Mouse (Mus musculus) E14TG2a.4 (cell line): ENCODE results near the gene Ostc.
A peak's percentile ranks its signal among the peaks of the same experiment; 100 is the strongest.

Experiments used
- H3K27me3 ChIP-seq: 2 replicates; pipeline ENCODE4 v1.6.1; 2014; ENCODE audit warnings: low read length, control low read depth; ENCODE audit not compliant: insufficient read depth
- H3K36me3 ChIP-seq: 2 replicates; pipeline ENCODE4 v1.6.1; 2014; ENCODE audit warnings: low read length, control low read depth; ENCODE audit not compliant: insufficient read depth
- H3K4me1 ChIP-seq: replicated peaks from 2 replicates; pipeline ENCODE4 v1.6.1; 2014; ENCODE audit warnings: low read depth, low read length, control low read depth
- H3K4me3 ChIP-seq: replicated peaks from 2 replicates; pipeline ENCODE4 v1.5.1; 2014; ENCODE audit warnings: mild to moderate bottlenecking, low read length
- H3K9me3 ChIP-seq: 2 replicates; pipeline ENCODE4 v1.6.1; 2014; ENCODE audit warnings: low read length, control low read depth
- CTCF ChIP-seq: conservative IDR thresholded peaks from 2 replicates; pipeline ENCODE4 v1.5.1; 2014; ENCODE audit warnings: low read length
- NANOG ChIP-seq: IDR thresholded peaks from 2 replicates; pipeline ENCODE4 v1.6.1; 2014; ENCODE audit warnings: borderline replicate concordance, low read length, mixed read lengths
- POU5F1 ChIP-seq: IDR thresholded peaks from 2 replicates; pipeline ENCODE4 v1.6.1; 2014; ENCODE audit warnings: low read length, borderline replicate concordance

Ostc gene

DNA sequence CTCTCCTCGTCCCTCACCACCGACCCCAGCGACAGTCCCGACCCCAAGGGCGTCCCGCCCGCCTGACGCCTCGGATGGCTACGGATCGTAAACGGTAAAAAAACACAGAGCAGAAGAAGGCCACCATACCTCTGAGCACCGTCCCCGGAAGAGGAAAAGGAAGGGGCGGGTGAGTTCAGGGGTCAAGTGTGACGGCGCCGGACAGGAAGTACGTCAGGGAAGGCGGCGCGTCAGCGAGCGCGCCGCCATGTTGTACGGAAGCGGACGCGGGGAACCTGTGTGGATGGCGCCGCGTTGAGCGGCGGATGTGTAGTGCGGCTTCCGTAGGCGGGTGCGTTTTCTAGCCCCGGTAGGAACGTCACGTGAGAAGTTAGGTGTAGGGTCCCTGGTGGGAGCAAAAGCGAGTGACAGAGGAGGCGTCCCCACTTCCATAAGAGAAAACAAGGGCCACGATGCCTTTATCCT is 21.0 kb upstream of the Ostc start, which contains the start of gene Rpl34:
Gene Rpl34, minus strand, starts transcription at position 210 of the 465 bp plus-strand sequence.
- H3K27me3 ChIP-seq = no peaks in the 10 kb centered on the region
- no peak for TF ChIP-seq CTCF
- no peak for TF ChIP-seq POU5F1
- TF ChIP-seq NANOG = no peak

DNA sequence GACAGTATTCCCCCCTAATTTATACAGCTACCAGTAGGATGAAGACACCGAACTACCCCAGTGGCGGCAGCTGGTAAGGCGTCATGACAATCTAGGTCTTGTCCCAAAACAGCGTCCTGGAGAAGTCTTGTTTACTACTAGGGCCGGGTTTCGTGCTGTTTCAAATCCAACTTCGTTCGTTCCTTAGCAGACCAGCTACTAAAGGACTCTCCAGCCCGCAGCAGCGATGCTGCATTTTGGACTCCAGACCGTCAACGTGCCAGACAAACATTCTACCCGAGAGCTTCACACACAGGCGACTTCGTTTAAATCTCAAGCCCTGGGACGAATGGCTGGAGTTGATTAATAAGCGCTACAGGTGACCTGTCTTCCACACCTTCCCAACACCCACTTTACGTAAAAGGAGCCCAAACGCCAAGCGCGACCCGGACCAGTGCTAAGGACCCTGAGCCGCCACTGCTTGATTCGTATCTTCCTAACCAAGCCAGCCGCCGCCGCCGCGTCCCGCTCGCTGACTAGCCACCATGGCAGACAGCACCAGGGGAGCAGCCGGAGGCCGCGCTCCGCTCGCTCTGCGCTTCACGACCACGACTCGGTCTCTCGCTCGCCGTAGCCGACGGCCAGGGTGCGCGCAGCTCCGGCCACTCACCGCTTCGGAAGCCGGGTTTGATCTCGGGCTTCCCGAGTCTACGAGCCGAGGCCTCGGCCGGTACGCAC is 20.4 kb upstream of the Ostc start:
- no peaks in the 10 kb centered on the region for H3K27me3 ChIP-seq
- H3K9me3 ChIP-seq = no peaks in the 10 kb centered on the region
- TF ChIP-seq CTCF = 0 out of 2 replicates have a peak, but pooled peaks have one; percentile 3
- TF ChIP-seq NANOG = no peak
- H3K4me1 ChIP-seq = peaks cover 28% of the 10 kb centered on the region
- peak overlapping the region; percentile 95 for H3K4me3 ChIP-seq
- H3K36me3 ChIP-seq = peaks cover 34% of the 10 kb centered on the region

More for the DNA sequence above, 21.0 kb upstream of the Ostc start, which contains the start of gene Rpl34:
- Histone ChIP-seq H3K4me3 (peak within 1 kb of the TSS; percentile 95), H3K9me3 (no peaks in the 10 kb centered on the region), H3K4me1 (peaks cover 28% of the 10 kb centered on the region), H3K36me3 (peaks cover 34% of the 10 kb centered on the region)

GRCm38 (mm10) chr3:130727676-130728075 is 18.4 kb upstream of the Ostc start:
- H3K9me3 ChIP-seq = no peaks in the 10 kb centered on the region
- peaks cover 38% of the 10 kb centered on the region for H3K36me3 ChIP-seq
- H3K4me3 ChIP-seq = peak overlapping the region; percentile 95
- no peaks in the 10 kb centered on the region for H3K27me3 ChIP-seq
- TF ChIP-seq POU5F1 (no peak), NANOG (no peak), CTCF (no peak)
- peaks cover 28% of the 10 kb centered on the region for H3K4me1 ChIP-seq

- TF ChIP-seq NANOG = no peak
- TF ChIP-seq POU5F1 = no peak
- TF ChIP-seq CTCF = no peak
- peaks cover 38% of the 10 kb centered on the region for H3K36me3 ChIP-seq
- H3K4me3 ChIP-seq = peak overlapping the region; percentile 26; the same call in 1 of the 2 replicates
- no peaks in the 10 kb centered on the region for H3K27me3 ChIP-seq
- H3K9me3 ChIP-seq = no peaks in the 10 kb centered on the region
- peaks cover 28% of the 10 kb centered on the region for H3K4me1 ChIP-seq
These were observed 17.8 kb upstream of the Ostc start for GRCm38 (mm10) chr3:130727036-130727435.

DNA sequence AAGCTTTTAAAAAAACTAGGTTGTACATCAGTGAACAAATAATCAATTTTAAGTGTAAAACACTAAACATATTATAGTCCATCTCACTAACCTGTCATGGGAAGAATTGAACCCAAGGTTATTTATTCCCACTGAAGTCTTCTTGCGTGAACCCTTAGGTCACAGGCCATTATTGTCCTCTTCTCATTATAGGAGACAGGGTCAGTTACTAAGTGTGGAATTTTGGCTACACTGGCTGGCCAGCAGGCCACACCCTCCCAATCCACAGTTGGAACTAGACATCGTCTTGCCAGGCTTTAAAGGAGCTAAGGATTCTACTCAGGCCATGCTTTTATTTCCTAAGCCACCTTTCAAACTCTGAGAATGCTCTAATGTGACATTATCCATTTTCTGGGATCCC is 16.5 kb upstream of the Ostc start:
- Histone ChIP-seq H3K4me1 (peaks cover 30% of the 10 kb centered on the region), H3K36me3 (peaks cover 38% of the 10 kb centered on the region), H3K9me3 (no peaks in the 10 kb centered on the region), H3K4me3 (no peak overlapping the region), H3K27me3 (peaks cover 8% of the 10 kb centered on the region; the same call in 1 of the 2 replicates)
- no peak for TF ChIP-seq POU5F1
- TF ChIP-seq NANOG = no peak

DNA sequence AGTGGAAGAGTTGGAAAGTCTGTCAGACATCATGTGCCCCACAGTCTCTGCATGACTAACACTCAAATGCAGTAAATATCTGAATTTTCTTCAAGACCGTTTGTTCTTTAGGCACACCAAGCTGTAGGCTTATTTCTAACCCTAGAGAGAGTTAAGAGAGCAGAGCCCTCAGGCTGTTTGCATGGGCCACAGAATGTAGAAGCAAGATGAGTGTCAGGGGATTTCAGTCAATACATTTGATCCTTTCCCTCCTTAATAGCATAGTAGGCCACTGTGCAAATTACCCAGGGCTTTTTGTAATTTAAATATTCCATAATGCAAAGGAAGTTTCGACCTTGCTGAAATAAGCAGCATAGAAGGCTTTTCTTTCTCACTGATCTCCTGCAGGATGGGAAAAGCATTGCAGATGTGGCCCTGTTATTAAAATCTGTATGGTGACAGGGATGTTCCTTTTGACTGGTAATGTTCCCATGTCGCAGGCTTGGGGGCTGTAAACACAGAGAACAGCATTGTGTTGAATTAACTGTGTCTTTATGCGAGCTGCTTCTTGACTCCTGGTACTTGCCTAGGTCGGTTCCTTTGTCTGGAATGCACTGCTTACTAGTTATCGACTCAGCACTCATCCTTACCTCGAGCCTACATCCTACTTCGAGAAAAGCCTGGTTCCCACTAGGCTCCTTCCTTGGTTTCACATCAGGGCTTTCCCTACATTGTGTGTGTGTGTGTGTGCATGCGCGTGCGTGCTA is 13.7 kb upstream of the Ostc start:
- TF ChIP-seq NANOG (no peak), POU5F1 (no peak), CTCF (no peak)
- Histone ChIP-seq H3K4me1 (peaks cover 25% of the 10 kb centered on the region), H3K9me3 (no peaks in the 10 kb centered on the region), H3K27me3 (peaks cover 10% of the 10 kb centered on the region; the same call in 1 of the 2 replicates), H3K36me3 (peaks cover 25% of the 10 kb centered on the region), H3K4me3 (no peak overlapping the region)

DNA sequence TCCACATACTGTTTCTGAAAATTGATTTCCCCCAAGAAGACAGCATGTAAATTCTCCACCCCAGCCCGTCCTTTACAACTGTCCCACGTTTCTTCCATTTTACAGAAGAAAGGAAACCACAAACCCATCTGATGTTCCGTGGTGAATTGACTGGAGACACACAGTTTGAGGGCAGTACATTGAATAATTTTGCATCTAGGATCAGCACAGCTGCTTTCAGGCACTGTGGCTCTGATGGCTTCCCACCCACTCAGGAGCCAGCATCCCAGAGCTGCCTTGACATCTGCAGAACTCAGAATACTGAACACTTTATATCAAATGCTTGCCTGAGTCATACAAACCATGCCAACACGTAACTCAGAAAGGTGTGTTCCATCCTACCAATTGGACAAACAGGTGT is 11.0 kb upstream of the Ostc start:
- H3K4me3 ChIP-seq = no peak overlapping the region
- no peak for TF ChIP-seq CTCF
- peaks cover 13% of the 10 kb centered on the region for H3K4me1 ChIP-seq
- H3K27me3 ChIP-seq = peaks cover 10% of the 10 kb centered on the region; the same call in 1 of the 2 replicates
- peaks cover 4% of the 10 kb centered on the region for H3K36me3 ChIP-seq
- no peaks in the 10 kb centered on the region for H3K9me3 ChIP-seq

DNA sequence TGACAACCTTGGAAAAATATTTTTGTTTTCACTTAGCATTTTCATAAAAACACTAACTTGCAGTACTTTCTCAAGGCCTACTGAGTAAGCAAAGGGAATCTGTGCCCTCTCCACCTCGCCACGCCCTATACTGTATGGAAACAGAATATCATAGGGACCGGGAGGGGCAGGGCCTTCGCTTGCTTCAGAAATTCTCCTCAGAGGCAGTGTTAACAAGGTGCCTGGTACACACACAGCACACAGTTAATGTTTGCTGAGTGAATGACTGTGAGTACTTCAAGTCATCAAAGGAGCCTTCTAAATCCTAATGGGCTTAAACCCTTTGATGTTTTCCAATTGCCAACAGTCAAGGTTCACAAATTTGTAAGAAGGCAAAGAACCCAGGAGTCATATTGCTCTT is 9.6 kb upstream of the Ostc start:
- Histone ChIP-seq H3K27me3 (peaks cover 10% of the 10 kb centered on the region; the same call in 1 of the 2 replicates), H3K9me3 (no peaks in the 10 kb centered on the region), H3K36me3 (0 out of 2 replicates have a peak, but pooled peaks cover 4% of the 10 kb centered on the region), H3K4me1 (peaks cover 15% of the 10 kb centered on the region), H3K4me3 (no peak overlapping the region)
- no peak for TF ChIP-seq CTCF
- TF ChIP-seq POU5F1 = no peak
- TF ChIP-seq NANOG = no peak
